Mouse (Mus musculus): ENCODE measurements around the gene Slc11a1. TPM values are rescaled to one million over a fixed set of nuclear protein-coding genes. Genes with fewer than 3 reads are reported as not detected.
A peak's percentile ranks its signal among the peaks of the same experiment; 100 is the strongest.

The Slc11a1 gene
- polyA plus RNA-seq, 1 experiment from 2014 or later = 0.10 TPM

DNA sequence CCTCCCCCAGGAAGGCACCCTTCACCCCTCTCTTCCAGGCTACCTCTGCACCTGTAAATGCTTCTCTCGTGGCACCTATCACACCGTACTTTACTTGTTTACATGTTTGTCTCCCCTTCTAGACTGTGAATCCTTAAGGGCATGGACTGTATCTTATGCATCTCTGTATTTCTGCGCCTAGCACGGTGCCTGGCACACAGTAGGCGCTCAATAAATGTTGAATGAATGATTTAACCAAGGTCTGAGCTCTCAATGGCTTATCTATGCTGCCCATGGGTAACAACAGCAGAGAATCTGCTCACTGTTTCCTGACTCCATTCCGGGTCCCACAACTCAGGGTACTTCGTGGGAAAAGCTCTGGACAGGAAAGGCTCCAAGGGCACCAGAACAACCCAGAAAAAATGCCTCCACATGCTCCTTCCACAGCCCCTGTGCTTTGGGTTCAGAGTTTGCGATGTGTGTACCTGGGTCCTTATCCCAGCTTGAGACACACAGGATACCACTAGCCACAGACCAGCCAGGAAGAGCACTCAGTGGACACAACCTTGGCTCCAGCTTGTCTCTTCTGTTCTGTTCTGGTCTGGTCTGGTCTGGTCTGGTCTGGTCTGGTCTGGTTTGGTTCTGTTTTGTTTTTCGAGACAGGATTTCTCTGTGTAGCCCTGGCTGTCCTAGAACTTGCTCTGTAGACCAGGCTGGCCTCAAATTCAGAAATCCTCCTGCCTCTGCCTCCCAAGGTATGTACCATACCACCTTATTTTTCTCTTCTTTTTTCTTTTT is 21.4 kb upstream of the Slc11a1 start:
- no peaks in the 10 kb centered on the region for H3K27me3 ChIP-seq
- DNase-seq (ENCODE audit: low read depth, low spot score) = no peak
- CTCF ChIA-PET = no interaction called here
- no peak for TF ChIP-seq CTCF (IDR thresholded peaks at IDR 0.05)
- in situ Hi-C loops (cut with MboI; ENCODE audit: low pct_unique_long_range_greater_than_20kb) = no loop called here
- POLR2A ChIA-PET = no interaction called here
- ATAC-seq = no peak

DNA sequence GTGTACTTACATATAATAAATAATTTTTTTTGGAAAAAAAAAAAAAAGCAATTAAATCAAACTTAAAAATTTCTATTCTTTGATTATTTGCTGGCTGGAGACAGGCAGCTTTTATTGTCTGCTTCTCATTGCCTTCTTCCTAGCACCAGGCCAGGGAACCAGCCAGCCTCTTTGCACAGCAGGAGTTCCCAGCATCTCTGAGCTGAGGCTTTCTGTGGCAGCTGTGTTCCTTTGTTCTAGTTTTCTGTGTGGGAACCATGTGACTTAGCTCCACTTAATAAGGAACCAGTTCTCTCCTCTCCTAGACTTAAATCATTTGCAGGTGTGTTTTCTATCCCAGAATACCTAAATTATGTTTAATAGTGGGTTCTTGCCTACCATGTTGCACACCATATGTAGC is 17.5 kb upstream of the Slc11a1 start:
- ATAC-seq = no peak
- DNase-seq (ENCODE audit: low read depth, low spot score) = no peak
- in situ Hi-C loops (cut with MboI; ENCODE audit: low pct_unique_long_range_greater_than_20kb) = loop anchor here (5.0 kb wide), 1 partner anchor 150 kb away; no protein-coding TSS in a partner anchor
- POLR2A ChIA-PET = no interaction called here
- CTCF ChIA-PET = no interaction called here
- no peak for TF ChIP-seq CTCF (IDR thresholded peaks at IDR 0.05)
- no peaks in the 10 kb centered on the region for H3K27me3 ChIP-seq

DNA sequence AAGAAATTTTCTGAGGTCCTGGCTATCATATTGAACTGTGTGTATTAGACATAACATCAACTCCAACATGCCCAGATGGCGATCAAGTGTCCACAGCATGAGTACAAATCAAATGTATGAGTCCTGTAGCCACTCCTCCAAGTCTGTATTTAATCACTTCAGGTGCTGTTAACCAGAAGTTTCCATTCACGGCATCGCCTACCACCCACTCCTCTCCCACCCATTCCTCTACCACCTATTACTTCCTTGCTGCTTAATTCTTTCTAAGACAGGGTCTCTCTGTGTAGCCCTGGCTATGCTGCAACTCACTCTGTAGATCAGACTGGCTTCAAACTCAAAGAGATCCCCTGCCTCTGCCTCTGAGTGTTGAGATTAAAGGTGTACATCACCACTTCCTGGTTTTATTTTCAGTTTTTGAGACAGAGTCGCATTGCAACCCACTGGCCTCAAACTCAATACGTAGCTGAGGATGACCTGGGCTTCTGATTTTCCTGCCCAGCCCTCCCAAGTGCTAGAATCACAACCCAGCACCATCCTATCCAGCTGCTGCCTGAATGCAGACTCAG is 15.0 kb upstream of the Slc11a1 start:
- DNase-seq (ENCODE audit: low read depth, low spot score) (no peak), ATAC-seq (no peak)
- in situ Hi-C loops (cut with MboI; ENCODE audit: low pct_unique_long_range_greater_than_20kb) = loop anchor here (5.0 kb wide), 2 partner anchors 48 to 153 kb away; no protein-coding TSS in a partner anchor
- POLR2A ChIA-PET = no interaction called here
- CTCF ChIA-PET = interaction anchor here (1.4 to 3.9 kb wide), 2 partner anchors 30 to 47 kb away, joined by 3 to 18 read pairs; no protein-coding TSS in a partner anchor
- no peak for TF ChIP-seq CTCF (IDR thresholded peaks at IDR 0.05)
- H3K27me3 ChIP-seq = no peaks in the 10 kb centered on the region

DNA sequence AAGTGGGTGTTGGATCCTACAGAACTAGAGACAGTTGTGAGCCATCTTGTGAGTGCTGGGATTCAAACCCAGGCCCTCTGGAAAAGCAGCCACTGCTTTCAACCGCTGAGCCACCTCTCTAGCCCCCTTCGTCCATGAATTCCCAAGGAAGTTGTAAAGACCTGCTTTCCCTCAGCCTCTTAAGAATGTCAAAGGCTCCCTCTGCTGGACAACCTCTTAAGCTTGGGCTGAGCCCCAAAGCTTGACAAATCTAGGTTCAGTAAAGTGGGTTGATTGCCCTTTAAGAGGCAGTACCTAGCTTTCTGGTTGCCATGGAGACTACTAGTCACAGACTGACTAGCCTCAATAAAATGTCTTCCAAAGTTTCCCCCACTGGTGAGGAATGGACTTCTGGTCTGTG is 13.2 kb upstream of the Slc11a1 start, which contains the start of gene Catip:
Gene Catip (plus strand): TSS at position 297 of the 400 bp plus-strand sequence.
- no peaks in the 10 kb centered on the region for H3K27me3 ChIP-seq
- in situ Hi-C loops (cut with MboI; ENCODE audit: low pct_unique_long_range_greater_than_20kb) = loop anchor here (5.0 kb wide), 1 partner anchor 50 kb away; no protein-coding TSS in a partner anchor
- peak; percentile 96 for TF ChIP-seq CTCF (IDR thresholded peaks at IDR 0.05)
- ChIA-PET CTCF (interaction anchor here (0.8 to 3.9 kb wide), 10 partner anchors 14 to 165 kb away, joined by 3 to 18 read pairs (median 3); no protein-coding TSS in a partner anchor), POLR2A (interaction anchor here (0.8 to 1.4 kb wide), 2 partner anchors 15 to 74 kb away, joined by 4 to 5 read pairs; no protein-coding TSS in a partner anchor)
- ATAC-seq (peak; percentile 69), DNase-seq (ENCODE audit: low read depth, low spot score) (peak; percentile 46)

DNA sequence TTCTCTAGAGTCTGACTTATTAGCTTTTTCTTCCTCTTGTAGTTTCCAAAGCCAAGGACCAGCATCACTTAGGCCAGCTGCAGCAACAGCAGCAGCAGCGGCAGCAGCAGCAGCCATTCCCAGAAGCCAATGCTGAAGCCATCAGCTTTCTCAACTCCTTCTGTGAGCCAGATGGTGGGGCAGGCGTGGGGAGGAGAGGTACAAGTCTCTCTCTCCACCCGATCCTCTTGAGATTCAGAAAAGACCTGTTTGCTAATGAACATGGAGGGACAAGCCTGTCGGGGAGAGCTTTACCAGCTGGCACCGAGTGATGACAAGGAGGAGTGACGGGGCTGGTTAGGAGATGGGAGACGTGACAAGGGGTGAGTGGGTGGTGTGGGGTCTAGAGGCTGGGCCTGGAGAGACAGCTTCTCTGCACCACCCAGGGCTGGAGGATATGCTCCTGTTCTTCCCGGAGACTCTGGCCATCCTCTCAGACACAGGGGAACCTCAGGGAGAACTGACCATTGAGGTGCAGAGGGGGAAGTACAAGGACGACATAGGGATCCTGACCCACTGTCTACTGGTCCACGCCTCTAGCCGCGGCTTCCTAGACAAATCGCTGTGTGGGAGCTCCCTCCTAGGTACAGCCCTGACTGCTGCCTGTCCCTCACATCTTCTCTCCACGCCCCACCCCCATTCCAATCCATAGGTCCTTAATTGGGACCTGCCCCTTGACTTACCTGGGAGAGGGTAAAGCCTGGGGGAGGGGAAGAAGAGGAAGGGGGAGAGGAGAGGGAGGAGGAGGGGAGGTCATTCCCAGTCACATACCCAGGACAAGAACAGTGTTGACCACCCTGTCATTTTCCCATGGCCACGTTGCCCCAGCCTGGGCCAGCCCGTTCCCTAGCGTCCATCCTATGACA is 12.4 kb upstream of the Slc11a1 start:
- ATAC-seq (no peak), DNase-seq (ENCODE audit: low read depth, low spot score) (no peak)
- TF ChIP-seq CTCF (IDR thresholded peaks at IDR 0.05) = no peak
- ChIA-PET POLR2A (interaction anchor here (0.5 to 1.4 kb wide), 4 partner anchors 15 to 118 kb away, joined by 3 to 5 read pairs (median 4); no protein-coding TSS in a partner anchor), CTCF (interaction anchor here (0.8 to 3.9 kb wide), 10 partner anchors 14 to 166 kb away, joined by 3 to 18 read pairs (median 3); no protein-coding TSS in a partner anchor)
- H3K27me3 ChIP-seq = no peaks in the 10 kb centered on the region
- in situ Hi-C loops (cut with MboI; ENCODE audit: low pct_unique_long_range_greater_than_20kb) = loop anchor here (5.0 kb wide), 1 partner anchor 50 kb away; no protein-coding TSS in a partner anchor

DNA sequence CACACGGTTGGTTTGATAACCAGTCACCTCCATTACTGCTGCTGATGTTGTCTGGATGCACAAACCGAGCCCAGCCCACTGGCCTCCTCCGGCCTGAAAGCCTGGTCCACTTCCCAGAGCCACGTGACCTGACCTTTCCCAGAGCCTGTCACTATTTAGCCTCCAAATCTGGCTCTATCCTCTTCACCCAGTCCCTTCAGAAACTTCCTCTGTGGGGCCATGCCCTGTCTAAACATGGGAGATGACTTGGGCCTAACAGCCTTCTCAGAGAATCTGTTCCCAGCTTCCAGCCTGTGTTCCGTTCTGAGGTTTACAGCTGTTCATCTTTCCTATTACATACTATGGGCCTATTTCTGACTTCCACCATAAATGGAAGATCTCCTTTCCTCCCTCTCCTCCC is 11.6 kb upstream of the Slc11a1 start:
- CTCF ChIA-PET = interaction anchor here (2.6 to 3.9 kb wide), 2 partner anchors 50 to 157 kb away, joined by 16 to 18 read pairs; no protein-coding TSS in a partner anchor
- POLR2A ChIA-PET = interaction anchor here (0.9 kb wide), 1 partner anchor 78 kb away, joined by 3 read pairs; no protein-coding TSS in a partner anchor
- DNase-seq (ENCODE audit: low read depth, low spot score) (no peak), ATAC-seq (no peak)
- in situ Hi-C loops (cut with MboI; ENCODE audit: low pct_unique_long_range_greater_than_20kb) = loop anchor here (5.0 kb wide), 1 partner anchor 51 kb away; no protein-coding TSS in a partner anchor
- H3K27me3 ChIP-seq = no peaks in the 10 kb centered on the region
- TF ChIP-seq CTCF (IDR thresholded peaks at IDR 0.05) = no peak

DNA sequence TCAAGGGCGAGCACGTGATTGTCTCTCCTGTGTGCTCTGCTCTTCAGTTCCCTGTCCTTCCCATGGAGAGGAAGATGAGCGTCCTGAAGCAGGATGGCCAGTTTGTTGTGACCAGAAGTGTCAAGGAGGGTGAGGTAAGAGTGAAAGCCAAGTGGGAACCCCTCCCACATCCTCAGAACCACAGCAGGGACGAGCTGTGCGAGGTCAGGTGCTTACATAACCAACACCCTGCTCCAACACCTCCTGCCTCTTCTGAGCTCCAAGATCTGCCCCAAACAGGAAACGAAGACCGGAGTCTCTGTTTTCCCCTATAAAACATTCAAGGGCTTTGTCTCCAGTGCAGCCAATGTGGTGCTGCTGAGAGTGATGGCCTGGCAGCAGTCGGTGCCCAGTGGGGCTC is 10.7 kb upstream of the Slc11a1 start:
- ChIA-PET POLR2A (no interaction called here), CTCF (interaction anchor here (3.9 kb wide), 1 partner anchor 51 kb away, joined by 18 read pairs; no protein-coding TSS in a partner anchor)
- DNase-seq (ENCODE audit: low read depth, low spot score) (no peak), ATAC-seq (no peak)
- in situ Hi-C loops (cut with MboI; ENCODE audit: low pct_unique_long_range_greater_than_20kb) = loop anchor here (5.0 kb wide), 1 partner anchor 52 kb away; no protein-coding TSS in a partner anchor
- H3K27me3 ChIP-seq = no peaks in the 10 kb centered on the region
- TF ChIP-seq CTCF (IDR thresholded peaks at IDR 0.05) = no peak

DNA sequence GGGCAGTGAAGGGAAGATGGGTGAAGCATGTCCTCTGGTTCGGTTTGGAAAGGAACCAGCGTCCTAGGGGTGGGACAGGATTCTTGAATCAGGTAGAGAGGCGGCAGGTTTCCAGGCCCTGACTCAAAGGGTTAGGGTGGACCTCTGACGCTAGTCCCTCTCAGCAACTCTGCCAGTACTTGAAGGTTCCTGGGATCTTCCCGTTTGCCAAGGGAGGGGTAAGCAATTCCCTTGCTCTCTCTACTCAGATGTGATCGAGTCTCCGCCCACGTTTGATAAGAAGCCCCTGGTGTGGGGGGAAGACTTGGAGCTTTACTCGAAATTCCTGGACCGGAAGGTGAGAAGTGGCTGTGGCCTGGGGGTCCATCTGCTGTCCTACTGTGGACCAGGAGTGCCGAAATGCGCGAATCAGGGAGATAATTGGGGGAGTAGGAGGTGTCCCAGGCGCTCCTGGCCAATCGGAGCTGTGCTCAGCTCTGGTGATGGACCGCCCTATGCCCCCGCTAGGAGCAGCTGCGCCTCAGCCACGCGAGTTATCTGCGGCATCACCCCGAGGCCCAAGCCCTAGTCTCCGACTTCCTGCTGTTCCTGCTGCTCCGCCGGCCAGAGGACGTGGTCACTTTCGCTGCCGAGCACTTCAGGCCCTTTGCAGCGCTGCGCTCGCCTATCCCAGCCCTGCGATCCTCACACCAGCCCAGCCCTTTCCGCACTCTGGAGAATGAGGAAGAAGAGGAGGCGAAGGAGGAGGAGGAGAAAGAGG is 6.9 kb upstream of the Slc11a1 start:
- POLR2A ChIA-PET = no interaction called here
- CTCF ChIA-PET = interaction anchor here (0.9 kb wide), 1 partner anchor 14 kb away, joined by 3 read pairs; no protein-coding TSS in a partner anchor
- no peak for TF ChIP-seq CTCF (IDR thresholded peaks at IDR 0.05)

DNA sequence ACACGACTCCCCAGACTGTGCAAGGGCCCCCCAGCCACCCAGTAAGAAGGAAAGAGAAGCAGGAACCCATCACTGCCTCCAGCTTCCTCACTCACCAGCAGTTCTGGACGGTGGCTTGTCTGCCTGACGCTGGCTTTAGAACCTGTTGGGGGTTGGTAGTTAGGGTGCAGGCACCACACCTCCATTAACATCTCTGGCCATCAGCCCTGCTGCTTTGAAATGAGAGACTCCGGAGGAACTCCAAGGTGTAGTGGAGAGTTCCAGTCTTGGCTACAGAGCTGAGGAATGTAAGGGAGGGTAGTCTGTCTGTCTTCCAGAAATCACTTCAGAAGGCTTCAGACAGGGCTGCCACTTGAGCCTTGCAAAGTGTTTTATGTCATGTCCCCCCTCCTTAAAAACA is 5.0 kb upstream of the Slc11a1 start:
- no peak for ATAC-seq
- in situ Hi-C loops (cut with MboI; ENCODE audit: low pct_unique_long_range_greater_than_20kb) = no loop called here
- POLR2A ChIA-PET = interaction anchor here (0.9 kb wide), 1 partner anchor 74 kb away, joined by 3 read pairs; no protein-coding TSS in a partner anchor

More for the DNA sequence above, 6.9 kb upstream of the Slc11a1 start:
- no peak for ATAC-seq
- no peaks in the 10 kb centered on the region for H3K27me3 ChIP-seq
- in situ Hi-C loops (cut with MboI; ENCODE audit: low pct_unique_long_range_greater_than_20kb) = no loop called here
- no peak for DNase-seq (ENCODE audit: low read depth, low spot score)

More for the DNA sequence above, 5.0 kb upstream of the Slc11a1 start:
- no peak for TF ChIP-seq CTCF (IDR thresholded peaks at IDR 0.05)
- CTCF ChIA-PET = interaction anchor here (1.5 kb wide), 1 partner anchor 10 kb away, joined by 3 read pairs; no protein-coding TSS in a partner anchor
- no peaks in the 10 kb centered on the region for H3K27me3 ChIP-seq
- no peak for DNase-seq (ENCODE audit: low read depth, low spot score)
